Mouse (Mus musculus) liver, adult 2 months (tissue): ENCODE data around the gene Ubxn6.

ENCODE experiments used
- CTCF ChIP-seq: fragments of 200-500 bp; IDR thresholded peaks from 2 replicates; pipeline ENCODE4 v1.5.1; 2011; ENCODE audit warnings: low read depth, low read length, control low read depth
- POLR2A ChIP-seq: fragments of 200-500 bp; IDR thresholded peaks from 2 replicates; pipeline ENCODE4 v1.6.1; 2011; ENCODE audit warnings: low read length, control low read depth; ENCODE audit not compliant: insufficient read depth; ENCODE audit errors: extremely low read depth

GRCm38 (mm10) chr17:56032831-56033230 is 42.0 kb downstream of the Ubxn6 start:
- TF ChIP-seq POLR2A (no peak), CTCF (no peak)
